Mouse (Mus musculus) kidney, postnatal 36 days (tissue): ENCODE data around the gene Rraga.
A peak's percentile ranks its signal among the peaks of the same experiment; 100 is the strongest.
"Not testable (repeated sequence)": the region's sequence is repeated elsewhere in the genome, so short reads cannot be mapped to it uniquely, and the experiment has no call there.

ENCODE experiments used
- DNase-seq, 2 experiments: peaks; one replicate each; pipeline ENCODE4 v3.0.0; 2021 to 2022; ENCODE audit warnings: mixed read lengths in 2 of 2

Gene Rraga

DNA sequence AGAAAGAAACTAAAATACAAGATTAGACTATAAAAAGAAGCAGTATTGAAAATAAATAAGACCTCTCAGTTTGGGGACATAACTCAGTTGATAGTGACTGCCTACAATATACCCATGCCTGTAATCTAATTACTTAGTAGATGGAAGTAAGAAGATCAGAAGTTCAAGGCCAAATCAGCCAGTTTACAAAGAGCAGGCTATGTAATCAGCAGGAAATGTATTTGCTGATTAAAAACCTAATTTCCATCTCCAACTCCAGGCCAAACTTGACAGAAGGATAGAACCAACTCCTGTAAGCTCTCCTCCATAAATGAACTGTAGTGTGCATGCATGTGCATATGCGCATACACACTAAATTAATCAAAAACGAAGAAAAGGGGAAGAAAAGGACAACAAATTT lies 15.8 kb downstream of the Rraga start:
- no peak for DNase-seq

- DNase-seq, result peak; percentile 94 to 97
These were observed 36.2 kb downstream of the Rraga start, which contains the start of gene Haus6 for GRCm38 (mm10) chr4:86611524-86612288. Haus6 (minus strand) TSS chr4:86612055.

DNA sequence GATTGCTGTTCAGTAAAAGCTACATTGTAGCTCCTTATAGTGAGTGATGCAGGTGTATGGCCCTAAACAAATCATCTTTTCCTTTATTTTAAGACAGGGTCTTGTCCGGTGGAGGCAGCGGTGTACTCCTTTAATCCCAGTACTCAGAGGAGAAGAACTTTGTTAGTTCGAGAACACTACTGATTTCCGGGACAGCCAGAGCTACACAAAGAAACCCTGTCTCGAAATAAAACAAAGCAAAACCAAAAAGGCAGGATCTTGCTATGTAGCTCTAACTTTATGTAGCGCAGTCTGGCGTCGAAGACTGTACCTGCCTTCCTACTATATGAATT lies 36.8 kb downstream of the Rraga start:
- no peak for DNase-seq

GRCm38 (mm10) chr4:86620506-86620905 lies 45.0 kb downstream of the Rraga start:
- no peak for DNase-seq

DNA sequence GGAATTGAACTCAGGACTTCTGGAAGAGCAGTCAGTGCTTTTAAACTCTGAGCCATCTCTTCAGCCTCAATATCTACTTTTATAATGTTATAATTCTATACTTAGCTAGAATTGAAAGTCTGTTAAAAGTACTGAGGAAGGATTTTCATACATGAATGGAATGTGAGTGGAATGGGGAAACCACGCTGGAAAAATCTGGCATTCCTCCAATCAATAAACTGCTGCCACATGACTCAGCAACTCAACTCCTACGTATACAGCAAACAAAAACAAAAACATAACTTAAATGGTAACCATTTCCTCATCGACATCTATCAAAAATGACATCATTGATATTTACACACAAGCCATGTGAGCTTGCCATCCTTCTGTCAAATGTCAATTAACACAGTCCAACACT lies 46.6 kb downstream of the Rraga start:
- DNase-seq, result no peak

GRCm38 (mm10) chr4:86622532-86622931 lies 47.1 kb downstream of the Rraga start:
- not testable (repeated sequence) for DNase-seq

GRCm38 (mm10) chr4:86625463-86625862 lies 50.0 kb downstream of the Rraga start:
- no peak for DNase-seq

DNA sequence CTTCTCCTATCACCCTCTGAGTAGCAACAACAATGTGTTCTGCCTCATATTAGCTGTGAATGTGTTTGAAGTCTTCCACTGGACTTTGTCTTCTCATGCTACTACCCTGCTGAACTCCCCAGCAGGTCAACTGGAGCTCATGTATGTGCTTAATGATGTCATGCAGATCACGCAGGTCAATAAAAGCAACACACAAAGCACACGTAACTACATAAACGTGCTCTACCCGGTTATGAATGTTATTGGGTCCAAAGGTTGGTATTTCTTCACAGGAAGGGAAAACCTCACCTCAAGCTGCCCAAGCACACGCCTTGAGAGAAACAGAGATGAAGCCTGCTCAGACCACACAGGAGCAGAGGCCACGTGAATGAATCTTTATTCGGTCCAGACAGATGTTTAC lies 51.0 kb downstream of the Rraga start:
- not testable (repeated sequence) for DNase-seq
